Mouse (Mus musculus) thymus, adult 2 months (tissue): ENCODE data around the gene Rmnd5a.
"Not testable (repeated sequence)": the region's sequence is repeated elsewhere in the genome, so short reads cannot be mapped to it uniquely, and the experiment has no call there.

Experiments
- CTCF ChIP-seq: fragments of 200-500 bp; IDR thresholded peaks from 2 replicates; pipeline ENCODE4 v1.5.1; 2012; ENCODE audit warnings: mild to moderate bottlenecking, control low read depth, low read length, moderate library complexity, borderline replicate concordance; ENCODE audit not compliant: control insufficient read depth, poor library complexity, insufficient read depth; ENCODE audit errors: extremely low read depth
- POLR2A ChIP-seq: fragments of 200-500 bp; IDR thresholded peaks from 2 replicates; pipeline ENCODE4 v1.6.1; 2012; ENCODE audit warnings: mild to moderate bottlenecking, low read length, control low read depth, moderate library complexity; ENCODE audit not compliant: control insufficient read depth, poor library complexity, insufficient read depth; ENCODE audit errors: extremely low read depth

DNA sequence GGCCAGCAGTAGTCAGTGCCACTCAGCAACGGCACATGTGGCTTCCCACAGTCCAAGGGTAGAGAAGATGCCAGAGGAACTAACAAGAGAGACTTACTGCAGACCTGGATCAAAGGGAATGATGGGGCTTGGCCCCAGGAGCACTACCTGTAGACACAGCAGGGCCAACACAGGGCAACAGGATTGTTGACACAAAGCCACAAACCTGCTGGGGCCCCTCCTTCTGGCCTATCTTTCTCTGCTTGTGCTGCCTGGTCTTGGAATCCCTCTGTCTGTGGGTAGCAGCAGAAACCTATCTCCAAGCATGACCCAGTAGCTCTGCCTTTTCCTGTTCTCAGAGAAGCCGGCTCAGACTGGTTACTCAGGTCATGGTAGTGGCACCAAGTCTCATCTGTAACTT is 39.2 kb upstream of the Rmnd5a start:
- TF ChIP-seq CTCF, POLR2A: not testable (repeated sequence)
